Comparison of ENCODE assay signal across 8 mouse cellular contexts in genomic region chr13:40731179-40731841, GRCm38 (mm10). TPM values are rescaled to one million over a fixed set of nuclear protein-coding genes. Genes with fewer than 3 reads are reported as not detected.
A peak's percentile ranks its signal among the peaks of the same experiment; 100 is the strongest.
DNase-seq lines count a peak whose midpoint lies in the region; ATAC-seq and TF ChIP-seq lines count a peak whose summit lies in the region.

No protein-coding gene starts in this region.

- CTCF ChIA-PET in Patski (lab: Charles Lee): interaction anchor here (1.2 to 3.0 kb wide), 3 partner anchors 8 to 834 kb away, joined by 3 to 13 read pairs (median 3); no protein-coding TSS in a partner anchor

- no peaks in the 10 kb centered on the region for H3K27me3 ChIP-seq in Patski
- peaks cover 85% of the 10 kb centered on the region for H3K27me3 ChIP-seq in midbrain, embryonic 11.5 days (ENCODE audit: control insufficient read depth, insufficient read depth, low read length)

- POLR2A ChIA-PET in Patski (lab: Charles Lee): interaction anchor here (0.8 to 6.2 kb wide), 7 partner anchors 8 to 483 kb away, joined by 3 to 35 read pairs (median 4); no protein-coding TSS in a partner anchor

- no peaks in the 10 kb centered on the region for H3K9me3 ChIP-seq in midbrain, embryonic 11.5 days (ENCODE audit: control insufficient read depth, low read length)

- intact Hi-C loops in left cerebral cortex, postnatal 10 days (cut with DNase I): loop anchor here (5.0 kb wide), 1 partner anchor 1549 kb away; no protein-coding TSS in a partner anchor

- in situ Hi-C loops in Patski (cut with MboI; ENCODE audit: low pct_unique_long_range_greater_than_20kb): loop anchor here (5.0 kb wide), 1 partner anchor 829 kb away; no protein-coding TSS in a partner anchor

- peak overlapping the region; percentile 59 for H3K9ac ChIP-seq in midbrain, embryonic 11.5 days (ENCODE audit: low read length)

- peaks cover 11% of the 10 kb centered on the region for H3K4me1 ChIP-seq in midbrain, embryonic 11.5 days (ENCODE audit: control insufficient read depth, insufficient read depth, low read length)

- peak overlapping the region; percentile 63 for H3K27ac ChIP-seq in midbrain, embryonic 11.5 days (ENCODE audit: low read depth, low read length)

- no peaks in the 10 kb centered on the region for H3K36me3 ChIP-seq in midbrain, embryonic 11.5 days (ENCODE audit: control insufficient read depth, insufficient read depth, low read length)

- peak; percentile 64 for DNase-seq in embryo, embryonic 10 days (ENCODE audit: low spot score)
- DNase-seq in embryo, embryonic 10.5 days (ENCODE audit: low spot score): no peak
- DNase-seq in Patski (ENCODE audit: low read depth, low spot score): no peak
- DNase-seq in kidney, postnatal 10 days: peak; percentile 68
- DNase-seq in midbrain, embryonic 11.5 days (ENCODE audit: low spot score, missing footprints): peak; percentile 97
- DNase-seq in left cerebral cortex, postnatal 10 days (ENCODE audit: extremely low spot score in 1 of 2, low spot score in 2 of 2): no peak

- peak overlapping the region; percentile 58 for H3K4me2 ChIP-seq in midbrain, embryonic 11.5 days

- 0% methylated on average over 62 of the region's 74 CpGs for WGBS in midbrain, embryonic 11.5 days

- H3K4me3 ChIP-seq in midbrain, embryonic 11.5 days (ENCODE audit: low read depth, low read length): peak overlapping the region; percentile 39

- no peak for TF ChIP-seq CTCF in Patski (IDR thresholded peaks at IDR 0.05)

- ATAC-seq in Patski: peak; percentile 12
- 0 out of 2 replicates have a peak, but pooled peaks have one; percentile 6 for ATAC-seq in granulocyte monocyte progenitor cell, adult 5-6 weeks (replicated peaks; ENCODE audit: poor library complexity, severe bottlenecking)
- ATAC-seq in midbrain, embryonic 11.5 days (ENCODE audit: low FRiP score): peak; percentile 56
- no peak for ATAC-seq in megakaryocyte progenitor cell, adult 5-6 weeks (replicated peaks; ENCODE audit: poor library complexity)

RNA-seq across cellular contexts. Expression of gene Tfap2a, which starts 6.9 kb away (rescaled TPM):
- 57.2 TPM for polyA plus RNA-seq in Patski (2021)
- not detected in 2 replicates for total RNA-seq in granulocyte monocyte progenitor cell, adult 5-6 weeks (2014; fragmentation: Nextera tagmentation)
- total RNA-seq in granulocyte monocyte progenitor cell, adult 5-6 weeks (2017): not detected in 2 replicates
- 3.0 and 4.7 TPM in 2 replicates for polyA plus RNA-seq in midbrain, embryonic 11.5 days (2014; fragmentation: Nextera tagmentation; extraction: Ambion mirVana)
- total RNA-seq in megakaryocyte progenitor cell, adult 5-6 weeks (2015): 0.07 and 0.22 TPM in 2 replicates
- total RNA-seq in megakaryocyte progenitor cell, adult 5-6 weeks (2017): not detected in 2 replicates
- under 1 TPM; 0.49 to 0.51 TPM for total RNA-seq in left cerebral cortex, postnatal 10 days (2021)

Comparison
In these comparisons a context has a peak if more than half of its experiments do, and no peak if none do; other contexts are left out.
1. DNase-seq: peak in embryo, embryonic 10 days (single experiment), kidney, postnatal 10 days (single experiment) and midbrain, embryonic 11.5 days (single experiment); none in embryo, embryonic 10.5 days (single experiment), Patski (single experiment) and left cerebral cortex, postnatal 10 days (0 of 2).